Mouse (Mus musculus) adrenal gland, postnatal 4 days (tissue): ENCODE data around the gene Wfdc21. TPM values are rescaled to one million over a fixed set of nuclear protein-coding genes. Genes with fewer than 3 reads are reported as not detected.

Experiments
- DNase-seq, 2 experiments: peaks; one replicate each; pipeline ENCODE4 v3.0.0; 2021 to 2022; ENCODE audit warnings: low spot score in 2 of 2, mixed read lengths in 2 of 2
- total RNA-seq, 2 experiments: library from RNA; stranded (reverse); gene quantifications; 2 replicates each; pipeline ENCODE4 v1.2.3; 2021

Gene Wfdc21
- total RNA-seq, 2 experiments from 2014 or later = 3.1 TPM; not detected in 1

DNA sequence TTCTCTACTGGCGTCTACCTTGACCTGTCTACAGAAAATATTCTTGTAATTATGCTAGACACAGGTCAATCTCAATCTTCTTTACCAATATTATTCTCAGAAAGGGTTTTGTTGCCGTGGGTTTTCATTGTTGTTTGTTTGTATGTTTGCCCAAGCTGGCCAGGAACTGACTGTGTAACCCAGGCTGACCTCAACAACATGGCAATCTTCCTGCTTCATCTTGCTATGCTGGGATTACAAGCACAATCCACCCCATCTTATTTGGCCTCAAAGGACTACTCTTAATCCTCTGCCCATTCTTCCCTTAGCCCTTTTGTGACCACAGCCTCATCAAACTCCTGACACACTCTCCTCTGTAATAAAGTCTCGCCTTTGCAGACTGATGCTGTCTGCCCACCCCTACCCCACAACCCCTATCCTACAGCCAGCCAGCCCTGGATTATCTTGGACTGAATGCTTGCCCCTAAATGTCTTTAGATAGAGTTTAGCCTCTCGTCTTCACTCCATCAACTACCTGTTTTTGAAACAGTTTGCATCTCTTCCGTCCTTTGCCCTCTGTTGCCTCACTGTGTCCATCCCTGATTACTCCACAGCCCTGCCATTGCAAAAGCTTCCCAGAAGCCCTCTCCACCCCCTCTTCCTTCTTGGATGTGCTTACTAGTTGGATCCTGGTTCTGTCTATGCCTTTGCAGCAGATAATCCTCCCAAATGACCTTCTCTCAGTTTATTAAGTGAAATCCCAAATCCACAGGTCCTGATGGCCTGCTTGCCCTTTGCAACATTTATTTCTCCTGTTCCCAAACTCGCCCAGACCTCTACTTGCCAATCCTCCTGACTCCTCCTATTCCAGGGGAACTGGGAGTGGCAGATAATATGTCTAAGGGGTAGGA is 881 bp downstream of the Wfdc21 start:
- DNase-seq = no peak

GRCm38 (mm10) chr11:83753581-83754181 is 6.9 kb downstream of the Wfdc21 start, which contains the start of gene Heatr6:
TSS of gene Heatr6 (plus strand) at chr11:83753696.
- peak; percentile 80 to 86 for DNase-seq

GRCm38 (mm10) chr11:83754227-83754626 is 7.5 kb downstream of the Wfdc21 start:
- no peak for DNase-seq

GRCm38 (mm10) chr11:83767306-83767705 is 20.6 kb downstream of the Wfdc21 start:
- no peak for DNase-seq

DNA sequence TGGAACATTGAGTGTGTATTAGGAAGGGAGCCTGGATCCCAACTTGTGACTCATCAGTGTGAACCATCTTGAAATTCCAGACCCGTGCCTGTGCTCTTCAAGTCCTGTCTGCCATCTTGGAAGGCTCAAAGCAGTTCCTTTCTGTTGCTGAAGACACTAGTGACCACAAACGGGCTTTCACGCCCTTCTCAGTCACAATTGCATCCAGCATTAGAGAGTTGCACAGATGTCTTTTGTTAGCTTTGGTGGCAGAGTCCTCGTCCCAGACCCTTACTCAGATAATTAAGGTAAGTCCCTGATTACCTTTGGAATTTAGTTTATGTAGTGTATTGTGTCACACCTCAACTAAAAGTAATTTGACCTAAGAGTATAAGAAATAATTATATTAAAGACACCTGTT is 22.2 kb downstream of the Wfdc21 start:
- no peak for DNase-seq

DNA sequence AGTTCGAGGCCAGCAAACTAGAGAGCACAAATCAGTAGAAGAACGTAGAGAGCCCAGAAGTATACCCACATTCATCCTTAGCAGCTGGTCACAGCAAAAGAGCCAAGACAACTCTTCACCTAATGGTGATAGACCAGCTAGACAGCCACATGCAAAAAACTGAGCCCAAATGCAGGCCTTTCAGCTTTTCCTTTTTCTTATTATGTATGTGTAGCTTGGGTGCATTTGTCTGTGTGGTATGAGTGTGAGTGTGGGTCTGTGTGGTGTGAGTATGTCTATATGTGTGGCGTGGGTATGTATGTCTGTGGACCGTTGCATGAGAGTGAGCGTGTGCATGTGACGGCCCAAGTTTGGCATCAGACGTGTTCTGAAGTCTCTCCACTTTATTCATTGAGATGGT is 24.3 kb downstream of the Wfdc21 start:
- DNase-seq = no peak

- no peak for DNase-seq
Observed at GRCm38 (mm10) chr11:83772341-83772740, 25.6 kb downstream of the Wfdc21 start.

DNA sequence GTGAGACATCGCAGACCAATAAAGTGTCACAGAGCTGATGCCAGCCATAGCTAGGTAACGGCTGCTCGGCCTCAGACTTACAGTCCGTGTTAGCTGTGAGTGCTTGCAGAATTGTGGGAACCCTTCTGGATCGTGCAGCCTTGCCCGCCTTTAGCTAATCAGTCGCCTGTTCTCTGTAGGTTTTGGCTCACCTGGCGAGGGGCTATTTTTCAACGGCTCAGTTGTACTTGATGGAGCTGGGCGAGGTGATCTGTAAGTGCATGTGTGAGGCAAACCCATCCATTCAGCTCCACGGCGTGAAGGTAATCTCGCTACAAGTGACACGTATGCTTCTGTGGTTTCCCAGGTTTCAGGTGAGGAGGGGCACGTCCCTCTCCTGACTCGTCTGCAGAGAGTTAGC is 27.0 kb downstream of the Wfdc21 start:
- DNase-seq = no peak

- DNase-seq = no peak
Observed at GRCm38 (mm10) chr11:83774324-83774723, 27.6 kb downstream of the Wfdc21 start.

GRCm38 (mm10) chr11:83776798-83777197 is 30.1 kb downstream of the Wfdc21 start:
- no peak for DNase-seq

DNA sequence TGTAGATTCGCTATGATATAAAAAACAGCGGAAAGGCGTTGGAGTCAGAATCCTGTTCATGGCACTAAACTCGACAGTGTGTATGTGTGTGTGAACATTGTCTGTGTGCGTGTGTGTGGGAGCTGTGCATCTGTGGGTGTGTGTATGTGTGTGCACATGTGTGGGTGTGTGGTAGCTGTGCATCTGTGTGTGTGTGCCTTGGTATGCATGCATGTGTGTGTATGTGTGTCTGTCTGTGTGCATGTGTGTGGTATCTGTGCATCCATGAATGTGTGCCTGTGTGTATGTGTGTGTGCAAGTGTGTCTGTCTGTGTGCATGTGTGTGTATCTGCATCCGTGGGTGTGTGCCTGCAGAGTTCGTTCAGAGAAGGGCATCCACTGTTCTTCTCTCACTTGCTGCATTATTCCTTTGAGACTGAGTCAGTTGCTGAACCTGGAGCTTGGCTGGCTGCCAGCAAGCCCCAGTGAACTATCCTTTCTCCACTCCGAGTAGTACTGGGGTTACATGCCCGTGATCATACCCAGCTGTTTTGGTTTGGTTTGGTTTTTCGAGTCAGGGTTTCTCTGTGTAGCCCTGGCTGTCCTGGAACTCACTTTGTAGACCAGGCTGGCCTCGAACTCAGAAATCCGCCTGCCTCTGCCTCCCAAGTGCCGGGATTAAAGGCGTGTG is 37.3 kb downstream of the Wfdc21 start:
- DNase-seq = no peak

GRCm38 (mm10) chr11:83784661-83785060 is 37.9 kb downstream of the Wfdc21 start:
- DNase-seq = no peak

GRCm38 (mm10) chr11:83785366-83785765 is 38.6 kb downstream of the Wfdc21 start:
- peak in 1 of 2 experiments; percentile 20 for DNase-seq

DNA sequence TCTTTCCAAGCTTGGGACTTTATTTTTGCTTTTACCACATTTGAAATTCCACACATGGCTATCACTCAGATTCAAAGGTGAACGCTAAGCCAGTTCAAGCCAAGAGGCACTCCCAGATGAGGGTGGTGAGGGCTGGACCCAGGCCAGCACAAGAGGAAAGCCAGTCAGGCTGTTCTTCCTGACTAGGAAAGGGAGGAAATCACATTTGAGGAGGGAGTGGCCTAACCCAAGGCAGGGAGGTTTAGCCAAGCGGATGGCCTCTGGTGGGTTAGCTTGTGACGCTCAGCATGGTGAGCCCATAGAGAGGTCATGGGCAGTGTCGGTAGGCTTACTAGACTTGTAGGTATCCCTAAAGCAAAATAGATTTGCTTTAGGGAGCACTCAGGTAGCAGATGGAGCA is 40.1 kb downstream of the Wfdc21 start:
- DNase-seq = no peak

- no peak for DNase-seq
Observed at GRCm38 (mm10) chr11:83787401-83788021, 40.8 kb downstream of the Wfdc21 start.

- DNase-seq = no peak
Observed at GRCm38 (mm10) chr11:83788331-83788730, 41.6 kb downstream of the Wfdc21 start.

DNA sequence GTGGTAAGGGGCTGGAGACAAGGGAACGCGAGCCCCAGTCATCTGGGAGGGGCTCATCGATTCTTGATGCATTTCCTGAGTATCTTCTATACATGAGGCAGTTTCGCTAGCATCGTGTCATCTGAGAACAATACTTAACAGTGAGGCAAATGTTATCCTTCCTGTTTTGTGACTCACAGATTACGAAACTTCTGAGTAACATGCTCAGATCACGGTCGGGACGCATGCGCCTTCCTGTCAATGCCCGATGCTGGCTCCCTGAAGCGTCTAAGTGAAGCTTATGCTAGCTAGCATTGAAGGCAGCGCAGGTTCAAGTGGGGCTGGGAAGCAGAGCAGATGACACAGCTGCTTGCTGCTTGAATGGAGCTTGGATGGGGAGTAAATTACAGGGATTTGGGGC is 42.5 kb downstream of the Wfdc21 start:
- DNase-seq = peak; percentile 10 to 26

DNA sequence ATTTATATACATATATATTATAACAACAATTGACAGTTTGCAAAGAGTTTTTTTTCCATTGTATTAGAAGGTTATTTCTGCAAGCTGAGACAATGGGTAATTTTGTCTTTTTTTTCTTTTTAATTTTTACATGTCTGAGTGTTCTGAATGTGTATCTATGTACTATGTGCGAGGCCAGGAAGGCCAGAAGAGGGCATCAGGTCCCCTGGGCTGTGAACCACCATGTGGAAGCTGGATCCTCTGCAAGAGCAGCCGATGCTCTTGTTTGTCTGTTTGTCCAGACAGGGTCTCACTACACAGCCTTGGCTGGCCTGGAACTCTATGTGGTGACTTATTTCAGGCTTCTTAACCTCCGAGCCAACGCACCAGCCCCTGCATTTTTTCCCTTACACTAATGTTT is 44.4 kb downstream of the Wfdc21 start:
- DNase-seq = no peak

- DNase-seq = no peak
Observed at GRCm38 (mm10) chr11:83792316-83792914, 45.7 kb downstream of the Wfdc21 start.

DNA sequence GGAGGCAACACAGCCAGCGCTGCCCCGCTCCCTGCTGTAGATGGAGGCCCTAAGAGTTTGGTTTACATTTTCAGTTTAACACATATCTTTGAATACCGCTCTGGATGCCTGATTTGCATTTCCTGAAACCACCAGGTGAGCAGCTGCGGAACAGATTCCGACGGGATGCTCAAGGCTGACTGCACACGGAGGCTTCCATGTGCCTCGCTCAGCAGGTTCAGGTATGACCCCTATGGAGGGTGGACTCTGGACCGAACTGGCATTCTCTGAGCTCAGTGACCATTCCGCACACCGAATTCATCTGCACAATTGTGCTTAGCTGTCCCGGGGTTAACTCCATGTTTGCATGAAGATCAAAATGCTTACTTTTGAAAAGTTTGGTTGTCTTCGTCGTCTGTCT is 46.5 kb downstream of the Wfdc21 start:
- DNase-seq = no peak

DNA sequence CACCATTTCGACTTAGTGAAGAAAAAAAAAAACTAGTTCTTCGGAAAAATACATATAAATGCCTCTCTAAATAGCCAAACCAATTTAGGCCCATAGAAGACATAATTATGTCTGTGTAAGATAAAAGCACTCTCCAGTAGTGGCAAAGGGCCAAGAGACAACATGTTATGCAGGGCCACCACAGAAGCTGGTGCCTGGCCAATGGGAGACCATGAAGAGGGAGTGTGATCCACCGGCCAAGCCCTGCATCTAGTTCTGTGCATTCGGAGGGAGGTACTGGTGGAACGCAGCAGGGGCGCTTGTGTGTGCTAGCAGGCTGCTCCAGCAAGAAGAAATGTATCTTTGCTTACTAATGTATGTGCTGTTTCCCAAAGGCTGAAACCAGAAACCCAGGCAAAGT is 49.4 kb downstream of the Wfdc21 start:
- DNase-seq = no peak
